Mouse (Mus musculus): ENCODE measurements at regions not wholly inside any gene's neighbourhood (a gene's known extent, or its start where the extent isn't known, plus 50 kb on each side); places are given as distances from the start of the nearest gene placed in this dataset.

GRCm38 (mm10) chr10:65556028-65556427 lies 1466.0 kb upstream of the Lrrtm3 start:
- Histone ChIP-seq H3K9ac (ENCODE audit: low read depth, low read length) (no peak overlapping the region), H3K9me3 (replicated peaks; ENCODE audit: low read length) (no peaks in the 10 kb centered on the region), H3K36me3 (ENCODE audit: insufficient read depth, low read length) (no peaks in the 10 kb centered on the region), H3K4me1 (replicated peaks; ENCODE audit: insufficient read depth, low read length) (no peaks in the 10 kb centered on the region), H3K27ac (no peak overlapping the region), H3K4me3 (replicated peaks; ENCODE audit: low read depth, low read length) (no peak overlapping the region), H3K27me3 (ENCODE audit: insufficient read depth, low read length) (no peaks in the 10 kb centered on the region), H3K4me2 (ENCODE audit: low read length) (no peak overlapping the region)
- WGBS = 45% methylated on average over 1 of the region's 1 CpGs
- ATAC-seq (replicated peaks; ENCODE audit: low FRiP score, low read depth) (no peak), DNase-seq (ENCODE audit: low spot score) (no peak)
- TF ChIP-seq CTCF (IDR thresholded peaks at IDR 0.05; ENCODE audit: low read depth) = no peak

GRCm38 (mm10) chr10:65542136-65542535 lies 1452.1 kb upstream of the Lrrtm3 start:
- no peak overlapping the region for H3K4me2 ChIP-seq (ENCODE audit: low read length)
- DNase-seq (ENCODE audit: low spot score) = peak; percentile 85
- ATAC-seq (replicated peaks; ENCODE audit: low FRiP score, low read depth) = peak; percentile 74; the same call in 1 of the 2 replicates
- no peak for TF ChIP-seq CTCF (IDR thresholded peaks at IDR 0.05; ENCODE audit: low read depth)
- no peak overlapping the region for H3K27ac ChIP-seq
- H3K4me1 ChIP-seq (replicated peaks; ENCODE audit: insufficient read depth, low read length) = no peaks in the 10 kb centered on the region
- H3K4me3 ChIP-seq (replicated peaks; ENCODE audit: low read depth, low read length) = no peak overlapping the region
- no peaks in the 10 kb centered on the region for H3K36me3 ChIP-seq (ENCODE audit: insufficient read depth, low read length)
- H3K27me3 ChIP-seq (ENCODE audit: insufficient read depth, low read length) = no peaks in the 10 kb centered on the region
- H3K9me3 ChIP-seq (replicated peaks; ENCODE audit: low read length) = no peaks in the 10 kb centered on the region
- H3K9ac ChIP-seq (ENCODE audit: low read depth, low read length) = no peak overlapping the region

All from kidney, postnatal 0 days (tissue).